Mouse (Mus musculus) hindbrain, embryonic 10.5 days (tissue): ENCODE measurements around the gene Cadm1. TPM values are rescaled to one million over a fixed set of nuclear protein-coding genes. Genes with fewer than 3 reads are reported as not detected.

Experiments
- DNase-seq: peaks from one replicate; pipeline ENCODE4 v3.0.0-alpha.2; 2017; ENCODE audit warnings: low spot score
- H3K27ac ChIP-seq: fragments of 300-500 bp; sonication (generic); 2 replicates; pipeline ENCODE4 v1.5.1; 2016; ENCODE audit warnings: mild to moderate bottlenecking, moderate library complexity
- H3K27me3 ChIP-seq: fragments of 300-500 bp; sonication (generic); 2 replicates; pipeline ENCODE4 v1.6.1; 2016; ENCODE audit warnings: mild to moderate bottlenecking; ENCODE audit not compliant: poor library complexity, insufficient read depth, severe bottlenecking
- H3K36me3 ChIP-seq: fragments of 300-500 bp; sonication (generic); 2 replicates; pipeline ENCODE4 v1.6.1; 2016; ENCODE audit warnings: mild to moderate bottlenecking, moderate library complexity
- H3K4me1 ChIP-seq: fragments of 300-500 bp; sonication (generic); replicated peaks from 2 replicates; pipeline ENCODE4 v1.6.1; 2016; ENCODE audit warnings: mild to moderate bottlenecking
- H3K4me3 ChIP-seq: fragments of 300-500 bp; sonication (generic); 2 replicates; pipeline ENCODE4 v1.5.1; 2016; ENCODE audit warnings: mild to moderate bottlenecking, moderate library complexity
- H3K9me3 ChIP-seq: fragments of 300-500 bp; sonication (generic); 2 replicates; pipeline ENCODE4 v1.6.1; 2016; ENCODE audit warnings: mild to moderate bottlenecking, moderate library complexity
- WGBS: fragments of 180-500 bp; shearing (Covaris S2); methylation state at CpG from one replicate; pipeline ENCODE4 v1.1.7; 2016; 5-methylcytosine and 5-hydroxymethylcytosine counted together
- polyA plus RNA-seq: library from polyadenylated mRNA; unstranded; fragments of >200 nt; fragmentation: Nextera tagmentation; extraction: Ambion mirVana; gene quantifications from 2 replicates; pipeline ENCODE4 v1.2.1, GENCODE M21; 2016

Cadm1 gene
- polyA plus RNA-seq, 1 experiment from 2014 or later, result 111 TPM

GRCm38 (mm10) chr9:47848745-47849144, 318.8 kb downstream of the Cadm1 start:
- H3K27ac ChIP-seq, result peak overlapping the region; percentile 69
- H3K9me3 ChIP-seq, result no peaks in the 10 kb centered on the region
- peaks cover 44% of the 10 kb centered on the region for H3K4me1 ChIP-seq
- DNase-seq, result no peak
- H3K27me3 ChIP-seq, result peaks cover 7% of the 10 kb centered on the region; the same call in 1 of the 2 replicates
- no peak overlapping the region for H3K4me3 ChIP-seq
- H3K36me3 ChIP-seq, result peaks cover 20% of the 10 kb centered on the region
- 23% methylated on average over 5 of the region's 5 CpGs for WGBS

- DNase-seq, result no peak
- WGBS, result 91% methylated on average over 8 of the region's 8 CpGs
- Histone ChIP-seq H3K4me3 (no peak overlapping the region), H3K4me1 (peaks cover 23% of the 10 kb centered on the region; the same call in 1 of the 2 replicates), H3K36me3 (peaks cover 15% of the 10 kb centered on the region), H3K27ac (no peak overlapping the region), H3K27me3 (no peaks in the 10 kb centered on the region), H3K9me3 (no peaks in the 10 kb centered on the region)
These were observed 326.3 kb downstream of the Cadm1 start for GRCm38 (mm10) chr9:47856311-47856710.

- H3K9me3 ChIP-seq, result no peaks in the 10 kb centered on the region
- 84% methylated on average over 7 of the region's 7 CpGs for WGBS
- H3K36me3 ChIP-seq, result peaks cover 11% of the 10 kb centered on the region
- H3K4me3 ChIP-seq, result no peak overlapping the region
- no peak for DNase-seq
- no peak overlapping the region for H3K27ac ChIP-seq
- H3K4me1 ChIP-seq, result peaks cover 27% of the 10 kb centered on the region; the same call in 1 of the 2 replicates
- no peaks in the 10 kb centered on the region for H3K27me3 ChIP-seq
These were observed 327.3 kb downstream of the Cadm1 start for GRCm38 (mm10) chr9:47857235-47857634.

- DNase-seq, result no peak
- Histone ChIP-seq H3K9me3 (no peaks in the 10 kb centered on the region), H3K4me3 (no peak overlapping the region), H3K27ac (no peak overlapping the region), H3K27me3 (no peaks in the 10 kb centered on the region), H3K4me1 (peaks cover 36% of the 10 kb centered on the region; the same call in 1 of the 2 replicates), H3K36me3 (peaks cover 11% of the 10 kb centered on the region)
- 49% methylated on average over 5 of the region's 5 CpGs for WGBS
These were observed 328.2 kb downstream of the Cadm1 start for GRCm38 (mm10) chr9:47858134-47858533.

GRCm38 (mm10) chr9:47858778-47859395, 328.9 kb downstream of the Cadm1 start:
- peaks cover 36% of the 10 kb centered on the region; the same call in 1 of the 2 replicates for H3K4me1 ChIP-seq
- H3K4me3 ChIP-seq, result no peak overlapping the region
- peaks cover 6% of the 10 kb centered on the region for H3K36me3 ChIP-seq
- 76% methylated on average over 10 of the region's 10 CpGs for WGBS
- DNase-seq, result no peak
- no peaks in the 10 kb centered on the region for H3K27me3 ChIP-seq
- H3K27ac ChIP-seq, result no peak overlapping the region
- no peaks in the 10 kb centered on the region for H3K9me3 ChIP-seq

- peaks cover 46% of the 10 kb centered on the region for H3K4me1 ChIP-seq
- no peak overlapping the region for H3K4me3 ChIP-seq
- peaks cover 13% of the 10 kb centered on the region; the same call in 1 of the 2 replicates for H3K27me3 ChIP-seq
- H3K36me3 ChIP-seq, result no peaks in the 10 kb centered on the region
- WGBS, result 86% methylated on average over 3 of the region's 3 CpGs
- DNase-seq, result no peak
- H3K27ac ChIP-seq, result no peak overlapping the region
- H3K9me3 ChIP-seq, result no peaks in the 10 kb centered on the region
These were observed 331.0 kb downstream of the Cadm1 start for GRCm38 (mm10) chr9:47860994-47861393.

GRCm38 (mm10) chr9:47861783-47862182, 331.8 kb downstream of the Cadm1 start:
- no peaks in the 10 kb centered on the region for H3K9me3 ChIP-seq
- H3K36me3 ChIP-seq, result no peaks in the 10 kb centered on the region
- no peak for DNase-seq
- peaks cover 54% of the 10 kb centered on the region for H3K4me1 ChIP-seq
- H3K27ac ChIP-seq, result no peak overlapping the region
- no peak overlapping the region for H3K4me3 ChIP-seq
- 59% methylated on average over 2 of the region's 2 CpGs for WGBS
- H3K27me3 ChIP-seq, result peaks cover 20% of the 10 kb centered on the region; the same call in 1 of the 2 replicates

- WGBS, result 53% methylated on average over 1 of the region's 1 CpGs
- Histone ChIP-seq H3K9me3 (no peaks in the 10 kb centered on the region), H3K27me3 (peaks cover 37% of the 10 kb centered on the region), H3K36me3 (no peaks in the 10 kb centered on the region), H3K4me3 (no peak overlapping the region), H3K4me1 (peaks cover 40% of the 10 kb centered on the region), H3K27ac (peak overlapping the region; percentile 18; the same call in 1 of the 2 replicates)
- no peak for DNase-seq
These were observed 336.0 kb downstream of the Cadm1 start for GRCm38 (mm10) chr9:47866001-47866400.

GRCm38 (mm10) chr9:47867474-47867873, 337.5 kb downstream of the Cadm1 start:
- Histone ChIP-seq H3K4me1 (peaks cover 29% of the 10 kb centered on the region), H3K9me3 (no peaks in the 10 kb centered on the region), H3K4me3 (no peak overlapping the region), H3K27me3 (peaks cover 37% of the 10 kb centered on the region), H3K36me3 (no peaks in the 10 kb centered on the region), H3K27ac (peak overlapping the region; percentile 47; the same call in 1 of the 2 replicates)
- no peak for DNase-seq
- 85% methylated on average over 7 of the region's 7 CpGs for WGBS

- Histone ChIP-seq H3K36me3 (no peaks in the 10 kb centered on the region), H3K4me3 (no peak overlapping the region), H3K27ac (no peak overlapping the region), H3K27me3 (peaks cover 39% of the 10 kb centered on the region), H3K4me1 (peaks cover 22% of the 10 kb centered on the region), H3K9me3 (no peaks in the 10 kb centered on the region)
- WGBS, result 88% methylated on average over 5 of the region's 5 CpGs
- DNase-seq, result no peak
These were observed 339.7 kb downstream of the Cadm1 start for GRCm38 (mm10) chr9:47869661-47870060.

- Histone ChIP-seq H3K27ac (no peak overlapping the region), H3K4me3 (no peak overlapping the region), H3K27me3 (peaks cover 21% of the 10 kb centered on the region), H3K9me3 (no peaks in the 10 kb centered on the region), H3K4me1 (peaks cover 15% of the 10 kb centered on the region), H3K36me3 (no peaks in the 10 kb centered on the region)
- WGBS, result 79% methylated on average over 10 of the region's 10 CpGs
- no peak for DNase-seq
These were observed 346.7 kb downstream of the Cadm1 start for GRCm38 (mm10) chr9:47876557-47877206.

GRCm38 (mm10) chr9:47880171-47880570, 350.2 kb downstream of the Cadm1 start:
- no peak overlapping the region for H3K27ac ChIP-seq
- WGBS, result 85% methylated on average over 8 of the region's 8 CpGs

GRCm38 (mm10) chr9:47882372-47882771, 352.4 kb downstream of the Cadm1 start:
- DNase-seq, result no peak
- Histone ChIP-seq H3K27me3 (peaks cover 35% of the 10 kb centered on the region), H3K9me3 (no peaks in the 10 kb centered on the region), H3K4me1 (peaks cover 9% of the 10 kb centered on the region), H3K27ac (no peak overlapping the region), H3K36me3 (no peaks in the 10 kb centered on the region), H3K4me3 (no peak overlapping the region)
- WGBS, result 78% methylated on average over 11 of the region's 11 CpGs

More at GRCm38 (mm10) chr9:47880171-47880570, 350.2 kb downstream of the Cadm1 start:
- peaks cover 21% of the 10 kb centered on the region for H3K27me3 ChIP-seq
- no peaks in the 10 kb centered on the region for H3K9me3 ChIP-seq
- H3K4me3 ChIP-seq, result no peak overlapping the region
- DNase-seq, result no peak
- peaks cover 15% of the 10 kb centered on the region for H3K4me1 ChIP-seq
- H3K36me3 ChIP-seq, result no peaks in the 10 kb centered on the region
